Comparison of ENCODE assay signal across 14 mouse cellular contexts in genomic region chr5:130950421-130950820, GRCm38 (mm10).
DNase-seq lines count a peak whose midpoint lies in the region; ATAC-seq and TF ChIP-seq lines count a peak whose summit lies in the region.
"Had no signal": no experiment of that assay in that cellular context is flagged by ENCODE, and none has a peak within 500 bp of the region (broad histone marks: within the 10 kb centered on the region; RNA-seq: fewer than 3 reads in every experiment).

No protein-coding gene starts in this region.

- H3K4me2 ChIP-seq in hindbrain, embryonic 16.5 days (ENCODE audit: low read length): no peak overlapping the region
- no peak overlapping the region for H3K4me2 ChIP-seq in intestine, embryonic 15.5 days (replicated peaks)
- no peak overlapping the region for H3K4me2 ChIP-seq in hindbrain, embryonic 13.5 days
- H3K4me2 ChIP-seq: forebrain, embryonic 13.5 days had no signal

- ATAC-seq in hindbrain, embryonic 16.5 days: no peak
- ATAC-seq in intestine, embryonic 15.5 days: peak; percentile 55
- ATAC-seq in megakaryocyte, adult 5-6 weeks (ENCODE audit: poor library complexity, severe bottlenecking): no peak
- ATAC-seq in hindbrain, embryonic 13.5 days (ENCODE audit: low FRiP score): no peak
- ATAC-seq: CD4-positive, CD25-positive, alpha-beta regulatory T cell, adult 4 months; forebrain, embryonic 13.5 days had no signal

- DNase-seq in hindbrain, embryonic 10.5 days (ENCODE audit: low spot score): peak; percentile 47
- peak; percentile 27 to 41 for DNase-seq in adrenal gland, postnatal 36 days
- no peak for DNase-seq in T-cell, adult 2 months (ENCODE audit: low spot score)
- DNase-seq: cerebellum, adult 9-11 months; kidney, adult 18-20 months; lung, postnatal 14 days had no signal

- H3K4me3 ChIP-seq in hindbrain, embryonic 10.5 days: no peak overlapping the region
- no peak overlapping the region for H3K4me3 ChIP-seq in hindbrain, embryonic 16.5 days (ENCODE audit: low read length)
- H3K4me3 ChIP-seq in ES-Bruce4 (ENCODE audit: low read depth, low read length): no peak overlapping the region
- H3K4me3 ChIP-seq in intestine, embryonic 15.5 days (replicated peaks): no peak overlapping the region
- no peak overlapping the region for H3K4me3 ChIP-seq in hindbrain, embryonic 13.5 days
- H3K4me3 ChIP-seq: forebrain, embryonic 13.5 days; heart, embryonic 10.5 days had no signal

- H3K27me3 ChIP-seq in hindbrain, embryonic 10.5 days (ENCODE audit: insufficient read depth, poor library complexity, severe bottlenecking): no peaks in the 10 kb centered on the region
- H3K27me3 ChIP-seq in hindbrain, embryonic 16.5 days (replicated peaks; ENCODE audit: control insufficient read depth, insufficient read depth, low read length): no peaks in the 10 kb centered on the region
- no peaks in the 10 kb centered on the region for H3K27me3 ChIP-seq in ES-Bruce4 (ENCODE audit: control insufficient read depth, insufficient read depth, low read length, poor library complexity, severe bottlenecking)
- no peaks in the 10 kb centered on the region for H3K27me3 ChIP-seq in intestine, embryonic 15.5 days (replicated peaks)
- no peaks in the 10 kb centered on the region for H3K27me3 ChIP-seq in hindbrain, embryonic 13.5 days
- H3K27me3 ChIP-seq: forebrain, embryonic 13.5 days had no signal

- no peak for TF ChIP-seq POLR2A in ES-Bruce4 (IDR thresholded peaks at IDR 0.05; ENCODE audit: insufficient read depth, low read length)

- TF ChIP-seq CTCF in ES-Bruce4 (IDR thresholded peaks at IDR 0.05; ENCODE audit: low read depth, low read length): no peak

- 0 out of 2 replicates have a peak, but pooled peaks cover 8% of the 10 kb centered on the region for H3K4me1 ChIP-seq in hindbrain, embryonic 10.5 days (replicated peaks)
- H3K4me1 ChIP-seq in hindbrain, embryonic 16.5 days (ENCODE audit: control insufficient read depth, insufficient read depth, low read depth, low read length): no peaks in the 10 kb centered on the region
- H3K4me1 ChIP-seq in ES-Bruce4 (ENCODE audit: control insufficient read depth, insufficient read depth, low read length): peaks cover 1% of the 10 kb centered on the region
- H3K4me1 ChIP-seq in intestine, embryonic 15.5 days (replicated peaks): no peaks in the 10 kb centered on the region
- H3K4me1 ChIP-seq in hindbrain, embryonic 13.5 days (replicated peaks): no peaks in the 10 kb centered on the region
- H3K4me1 ChIP-seq: forebrain, embryonic 13.5 days had no signal

- H3K9me3 ChIP-seq in hindbrain, embryonic 10.5 days: 0 out of 2 replicates have a peak, but pooled peaks cover 8% of the 10 kb centered on the region
- no peaks in the 10 kb centered on the region; the same call in 1 of the 2 replicates for H3K9me3 ChIP-seq in hindbrain, embryonic 16.5 days (ENCODE audit: control insufficient read depth, low read length)
- H3K9me3 ChIP-seq in ES-Bruce4 (replicated peaks; ENCODE audit: control insufficient read depth, insufficient read depth, low read length, poor library complexity, severe bottlenecking): no peaks in the 10 kb centered on the region
- no peaks in the 10 kb centered on the region for H3K9me3 ChIP-seq in intestine, embryonic 15.5 days
- peaks cover 7% of the 10 kb centered on the region; the same call in 1 of the 2 replicates for H3K9me3 ChIP-seq in hindbrain, embryonic 13.5 days
- H3K9me3 ChIP-seq: heart, embryonic 10.5 days had no signal

- no peak for TF ChIP-seq EP300 in ES-Bruce4 (IDR thresholded peaks at IDR 0.05; ENCODE audit: insufficient read depth, low read depth, low read length)

- no peak overlapping the region for H3K9ac ChIP-seq in hindbrain, embryonic 16.5 days (ENCODE audit: low read depth, low read length)
- H3K9ac ChIP-seq in ES-Bruce4 (ENCODE audit: low read depth, poor library complexity, severe bottlenecking): no peak overlapping the region
- no peak overlapping the region for H3K9ac ChIP-seq in intestine, embryonic 15.5 days
- no peak overlapping the region for H3K9ac ChIP-seq in hindbrain, embryonic 13.5 days
- H3K9ac ChIP-seq: forebrain, embryonic 13.5 days had no signal

- WGBS in hindbrain, embryonic 10.5 days: 26% methylated on average over 4 of the region's 4 CpGs
- WGBS in hindbrain, embryonic 16.5 days: 32% methylated on average over 4 of the region's 4 CpGs
- 33% methylated on average over 4 of the region's 4 CpGs for WGBS in intestine, embryonic 15.5 days
- 25% methylated on average over 4 of the region's 4 CpGs for WGBS in hindbrain, embryonic 13.5 days

- H3K36me3 ChIP-seq in hindbrain, embryonic 10.5 days: no peaks in the 10 kb centered on the region
- no peaks in the 10 kb centered on the region for H3K36me3 ChIP-seq in hindbrain, embryonic 16.5 days (ENCODE audit: control insufficient read depth, insufficient read depth, low read length)
- H3K36me3 ChIP-seq in ES-Bruce4 (ENCODE audit: control insufficient read depth, insufficient read depth, low read length, poor library complexity, severe bottlenecking): no peaks in the 10 kb centered on the region
- H3K36me3 ChIP-seq in intestine, embryonic 15.5 days: no peaks in the 10 kb centered on the region
- no peaks in the 10 kb centered on the region for H3K36me3 ChIP-seq in hindbrain, embryonic 13.5 days
- H3K36me3 ChIP-seq: heart, embryonic 10.5 days had no signal

- H3K27ac ChIP-seq in hindbrain, embryonic 10.5 days: no peak overlapping the region
- H3K27ac ChIP-seq in hindbrain, embryonic 16.5 days (ENCODE audit: low read depth, low read length): no peak overlapping the region
- peak overlapping the region; percentile 59; the same call in 1 of the 2 replicates for H3K27ac ChIP-seq in ES-Bruce4 (ENCODE audit: insufficient read depth, low read length)
- H3K27ac ChIP-seq in intestine, embryonic 15.5 days: no peak overlapping the region
- no peak overlapping the region for H3K27ac ChIP-seq in hindbrain, embryonic 13.5 days
- H3K27ac ChIP-seq: forebrain, embryonic 13.5 days; heart, embryonic 10.5 days had no signal
